Mouse (Mus musculus) lung, postnatal 0 days (tissue): ENCODE measurements around the gene Rilpl1. TPM values are rescaled to one million over a fixed set of nuclear protein-coding genes. Genes with fewer than 3 reads are reported as not detected.

Source experiments
- ATAC-seq: fragments of 200-750 bp; cut with Nextera tagmentation; 2 replicates; pipeline ENCODE4 v1.8.0; 2017; ENCODE audit warnings: moderate library complexity
- DNase-seq: peaks from one replicate; pipeline ENCODE4 v3.0.0-alpha.2; 2016; ENCODE audit warnings: low spot score
- H3K27ac ChIP-seq: fragments of 300-500 bp; sonication (generic); 2 replicates; pipeline ENCODE4 v1.5.1; 2014; ENCODE audit warnings: antibody characterized with exemption, mild to moderate bottlenecking, low read length, mixed read lengths
- H3K27me3 ChIP-seq: fragments of 300-500 bp; sonication (generic); replicated peaks from 2 replicates; pipeline ENCODE4 v1.6.1; 2014; ENCODE audit warnings: low read length, mixed read lengths; ENCODE audit not compliant: insufficient read depth
- H3K36me3 ChIP-seq: fragments of 300-500 bp; sonication (generic); 2 replicates; pipeline ENCODE4 v1.6.1; 2014; ENCODE audit warnings: low read length, mixed read lengths; ENCODE audit not compliant: insufficient read depth
- H3K4me1 ChIP-seq: fragments of 300-500 bp; sonication (generic); 2 replicates; pipeline ENCODE4 v1.6.1; 2014; ENCODE audit warnings: antibody characterized with exemption, low read depth, low read length, mixed read lengths; ENCODE audit not compliant: insufficient read depth
- H3K4me2 ChIP-seq: fragments of 300-500 bp; sonication (generic); replicated peaks from 2 replicates; pipeline ENCODE4 v1.6.1; 2014; ENCODE audit warnings: low read depth, mild to moderate bottlenecking, low read length, moderate library complexity, mixed read lengths
- H3K4me3 ChIP-seq: fragments of 300-500 bp; sonication (generic); 2 replicates; pipeline ENCODE4 v1.5.1; 2014; ENCODE audit warnings: low read depth, low read length
- H3K9ac ChIP-seq: fragments of 300-500 bp; sonication (generic); replicated peaks from 2 replicates; pipeline ENCODE4 v1.6.1; 2014; ENCODE audit warnings: low read depth, mild to moderate bottlenecking
- H3K9me3 ChIP-seq: fragments of 300-500 bp; sonication (generic); 2 replicates; pipeline ENCODE4 v1.6.1; 2016; ENCODE audit warnings: low read length, mixed read lengths
- CTCF ChIP-seq: IDR thresholded peaks from 2 replicates; pipeline ENCODE4 v1.5.1; 2016; ENCODE audit warnings: antibody characterized with exemption, mild to moderate bottlenecking
- EP300 ChIP-seq: IDR thresholded peaks from 2 replicates; pipeline ENCODE4 v1.6.1; 2016; ENCODE audit warnings: antibody characterized with exemption, mild to moderate bottlenecking, control low read depth
- WGBS: fragments of 180-500 bp; shearing (Covaris S2); extraction: QIAGEN DNeasy Blood & Tissue Kit; methylation state at CpG from one replicate; pipeline ENCODE4 v1.1.7; 2014; 5-methylcytosine and 5-hydroxymethylcytosine counted together
- polyA plus RNA-seq: library from polyadenylated mRNA; unstranded; fragments of >200 nt; fragmentation: Nextera tagmentation; extraction: Ambion mirVana; gene quantifications from 2 replicates; pipeline ENCODE4 v1.2.1, GENCODE M21; 2015

Rilpl1 gene
- polyA plus RNA-seq, 1 experiment from 2014 or later, result 24.4 TPM

- Histone ChIP-seq H3K9me3 (no peaks in the 10 kb centered on the region), H3K4me2 (no peak overlapping the region), H3K27me3 (no peaks in the 10 kb centered on the region), H3K4me1 (peaks cover 15% of the 10 kb centered on the region), H3K36me3 (no peaks in the 10 kb centered on the region), H3K4me3 (no peak overlapping the region), H3K27ac (no peak overlapping the region), H3K9ac (no peak overlapping the region)
- WGBS, result 88% methylated on average over 5 of the region's 5 CpGs
- no peak for ATAC-seq
- no peak for DNase-seq
- TF ChIP-seq EP300 (no peak), CTCF (no peak)
Measured at GRCm38 (mm10) chr5:124524943-124525342, 6.2 kb downstream of the Rilpl1 start.

DNA sequence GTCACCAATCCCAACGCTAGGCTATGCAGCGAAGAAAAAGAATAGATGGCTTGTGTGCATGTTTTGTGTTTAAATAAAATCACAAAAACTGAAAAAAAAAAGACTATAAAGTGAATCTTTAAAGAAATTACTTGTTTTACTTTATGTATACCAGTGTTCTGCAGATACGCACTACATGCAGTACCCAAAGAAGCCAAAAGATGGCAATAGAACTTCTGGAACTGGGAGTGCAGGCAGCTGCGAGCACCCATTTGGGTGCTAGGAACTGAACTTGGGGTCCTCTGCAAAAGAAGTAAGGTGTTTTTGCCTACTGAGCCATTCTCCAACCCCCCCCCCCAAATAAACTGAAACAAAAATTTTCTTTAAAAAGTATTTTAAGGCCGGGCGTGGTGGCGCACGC, 8.2 kb downstream of the Rilpl1 start:
- no peak overlapping the region for H3K9ac ChIP-seq
- no peaks in the 10 kb centered on the region; the same call in 1 of the 2 replicates for H3K4me1 ChIP-seq
- no peaks in the 10 kb centered on the region for H3K27me3 ChIP-seq
- H3K4me2 ChIP-seq, result no peak overlapping the region
- no peak overlapping the region for H3K27ac ChIP-seq
- H3K9me3 ChIP-seq, result no peaks in the 10 kb centered on the region
- WGBS, result 96% methylated on average over 8 of the region's 8 CpGs
- ATAC-seq (no peak), DNase-seq (no peak)
- TF ChIP-seq CTCF (peak; percentile 51), EP300 (no peak)
- H3K36me3 ChIP-seq, result no peaks in the 10 kb centered on the region
- no peak overlapping the region for H3K4me3 ChIP-seq

GRCm38 (mm10) chr5:124521588-124521987, 9.6 kb downstream of the Rilpl1 start:
- 92% methylated on average over 4 of the region's 4 CpGs for WGBS
- no peak for ATAC-seq
- Histone ChIP-seq H3K4me1 (no peaks in the 10 kb centered on the region), H3K36me3 (peaks cover 6% of the 10 kb centered on the region; the same call in 1 of the 2 replicates), H3K9ac (no peak overlapping the region), H3K9me3 (no peaks in the 10 kb centered on the region), H3K4me3 (no peak overlapping the region), H3K27me3 (no peaks in the 10 kb centered on the region), H3K27ac (no peak overlapping the region), H3K4me2 (no peak overlapping the region)
- no peak for TF ChIP-seq EP300
- no peak for TF ChIP-seq CTCF
- DNase-seq, result no peak

DNA sequence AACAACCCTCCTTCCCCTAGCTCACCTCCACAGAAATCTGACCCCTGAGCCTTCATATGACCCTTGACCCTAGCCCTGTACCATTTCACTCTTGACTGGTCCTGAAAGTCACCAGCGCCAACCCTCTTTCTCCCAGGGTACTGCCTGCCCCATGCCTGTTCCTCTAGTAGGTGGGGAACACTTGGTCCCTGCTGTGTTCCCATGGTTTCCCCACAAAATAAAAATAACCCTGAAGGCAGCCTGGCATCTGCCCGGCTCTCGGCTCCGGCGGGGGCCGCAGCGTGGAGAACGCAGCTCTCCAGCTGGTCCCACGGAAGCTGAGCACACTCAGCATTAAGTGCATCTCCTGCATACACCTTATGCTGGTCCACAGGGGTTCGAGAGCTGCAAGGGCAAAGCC, 12.5 kb downstream of the Rilpl1 start:
- Histone ChIP-seq H3K36me3 (peaks cover 13% of the 10 kb centered on the region), H3K9me3 (no peaks in the 10 kb centered on the region), H3K9ac (no peak overlapping the region), H3K4me1 (no peaks in the 10 kb centered on the region), H3K27ac (no peak overlapping the region), H3K4me2 (no peak overlapping the region), H3K27me3 (no peaks in the 10 kb centered on the region), H3K4me3 (no peak overlapping the region)
- DNase-seq (no peak), ATAC-seq (no peak)
- WGBS, result 89% methylated on average over 10 of the region's 10 CpGs
- TF ChIP-seq CTCF (no peak), EP300 (no peak)

DNA sequence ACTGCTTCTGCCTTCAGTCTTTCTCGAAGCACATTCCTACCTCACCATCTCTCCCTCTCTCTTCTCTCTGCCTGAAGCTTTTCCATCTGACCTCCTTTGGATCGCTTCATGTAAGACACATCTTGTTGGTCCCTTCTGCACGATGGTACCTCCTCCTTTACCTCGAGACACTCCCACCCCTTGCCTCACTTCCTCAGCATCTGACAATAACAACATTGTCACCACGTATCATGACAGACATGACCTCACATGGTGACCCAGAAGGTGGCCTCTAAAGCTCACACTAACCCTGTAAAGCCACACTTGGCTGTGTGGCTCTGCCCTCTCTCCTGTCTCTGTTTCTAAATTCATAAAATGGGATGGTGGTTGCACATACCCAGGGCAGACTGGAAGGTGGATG, 15.4 kb downstream of the Rilpl1 start:
- Histone ChIP-seq H3K36me3 (peaks cover 16% of the 10 kb centered on the region), H3K4me3 (no peak overlapping the region), H3K4me1 (no peaks in the 10 kb centered on the region), H3K9ac (no peak overlapping the region), H3K27ac (no peak overlapping the region), H3K9me3 (no peaks in the 10 kb centered on the region), H3K27me3 (no peaks in the 10 kb centered on the region), H3K4me2 (no peak overlapping the region)
- 79% methylated on average over 5 of the region's 5 CpGs for WGBS
- TF ChIP-seq EP300 (no peak), CTCF (no peak)
- DNase-seq (no peak), ATAC-seq (no peak)

- Histone ChIP-seq H3K36me3 (peaks cover 10% of the 10 kb centered on the region), H3K4me1 (no peaks in the 10 kb centered on the region; the same call in 1 of the 2 replicates), H3K4me3 (no peak overlapping the region), H3K27ac (peak overlapping the region; percentile 69), H3K4me2 (no peak overlapping the region), H3K9ac (no peak overlapping the region), H3K27me3 (no peaks in the 10 kb centered on the region), H3K9me3 (no peaks in the 10 kb centered on the region)
- ATAC-seq (no peak), DNase-seq (no peak)
- WGBS, result 79% methylated on average over 10 of the region's 10 CpGs
- TF ChIP-seq EP300 (no peak), CTCF (no peak)
Measured at GRCm38 (mm10) chr5:124510536-124511050, 20.6 kb downstream of the Rilpl1 start.
